Mouse (Mus musculus): ENCODE data around the gene Utrn. TPM values are rescaled to one million over a fixed set of nuclear protein-coding genes. Genes with fewer than 3 reads are reported as not detected.

Gene Utrn
- total and polyA plus RNA-seq, 3 experiments, result 18.8 to 68.1 (median 61.8) TPM

DNA sequence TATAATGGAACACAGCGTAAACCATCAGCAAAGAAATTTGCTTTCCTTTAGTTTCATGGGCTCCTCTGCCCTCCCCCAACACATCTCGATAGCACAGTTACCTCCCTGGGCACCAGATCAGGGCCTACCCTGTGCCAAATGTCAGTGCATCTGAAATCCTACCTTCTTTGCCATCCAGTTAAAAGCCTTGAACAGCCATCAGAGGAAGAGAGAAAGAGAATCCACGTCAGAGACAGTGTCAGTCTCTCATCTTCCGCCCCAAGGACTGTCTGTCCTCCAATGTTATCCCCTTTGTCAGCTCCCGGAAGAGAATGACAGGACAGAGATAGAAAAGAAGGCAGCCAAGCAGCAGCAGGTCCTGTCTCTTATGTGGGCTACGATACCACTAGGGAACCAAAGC is 15.4 kb downstream of the Utrn start:
- no peak for DNase-seq
- intact Hi-C loops (cut with DNase I), result no loop called here

DNA sequence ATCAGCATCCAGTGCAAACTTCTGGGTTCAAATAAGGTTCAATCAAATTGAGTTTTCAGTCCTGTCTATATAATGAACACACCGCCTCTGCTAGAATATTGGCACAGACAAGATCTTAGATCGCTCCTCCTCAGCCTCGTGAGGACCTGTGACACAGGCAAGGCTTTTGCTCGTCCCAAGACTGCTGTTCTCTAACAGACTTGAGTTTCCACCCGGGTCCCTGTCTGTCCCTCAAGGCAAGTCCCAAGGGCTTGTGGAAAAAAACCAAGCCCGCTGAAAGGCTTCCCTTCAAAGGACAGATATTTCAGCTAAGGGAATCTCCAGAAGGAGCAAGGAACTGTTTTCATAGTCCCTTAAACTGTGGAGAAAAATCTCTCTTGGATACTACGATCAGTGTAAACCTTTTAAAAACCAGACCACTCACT is 16.0 kb downstream of the Utrn start:
- 70% methylated on average over 7 of the region's 7 CpGs for WGBS
- Histone ChIP-seq H3K9ac (ENCODE audit: low read depth, low read length) (no peak overlapping the region), H3K27me3 (ENCODE audit: control insufficient read depth, insufficient read depth, low read length) (no peaks in the 10 kb centered on the region), H3K36me3 (ENCODE audit: control insufficient read depth, insufficient read depth, low read length) (peaks cover 4% of the 10 kb centered on the region; the same call in 1 of the 2 replicates), H3K4me3 (no peak overlapping the region), H3K79me2 (replicated peaks; ENCODE audit: control insufficient read depth, insufficient read depth, low read length) (no peaks in the 10 kb centered on the region), H3K27ac (peak overlapping the region; percentile 49), H3K4me1 (ENCODE audit: control insufficient read depth, insufficient read depth, low read length) (peaks cover 12% of the 10 kb centered on the region)
- peak in 1 of 2 experiments; percentile 39 for DNase-seq
- TF ChIP-seq EP300 (IDR thresholded peaks at IDR 0.05; ENCODE audit: insufficient read depth, low read depth, low read length), result no peak
- TF ChIP-seq POLR2A (IDR thresholded peaks at IDR 0.05; ENCODE audit: insufficient read depth, low read depth, low read length), result no peak
- no peak for TF ChIP-seq CTCF (IDR thresholded peaks at IDR 0.05)
- intact Hi-C loops (cut with DNase I), result no loop called here

More for the DNA sequence above, 15.4 kb downstream of the Utrn start:
- Histone ChIP-seq H3K36me3 (ENCODE audit: control insufficient read depth, insufficient read depth, low read length) (peaks cover 4% of the 10 kb centered on the region; the same call in 1 of the 2 replicates), H3K4me3 (no peak overlapping the region), H3K9ac (ENCODE audit: low read depth, low read length) (no peak overlapping the region), H3K27me3 (ENCODE audit: control insufficient read depth, insufficient read depth, low read length) (no peaks in the 10 kb centered on the region), H3K4me1 (ENCODE audit: control insufficient read depth, insufficient read depth, low read length) (peaks cover 12% of the 10 kb centered on the region), H3K79me2 (replicated peaks; ENCODE audit: control insufficient read depth, insufficient read depth, low read length) (no peaks in the 10 kb centered on the region), H3K27ac (peak overlapping the region; percentile 49)
- no peak for TF ChIP-seq POLR2A (IDR thresholded peaks at IDR 0.05; ENCODE audit: insufficient read depth, low read depth, low read length)
- no peak for TF ChIP-seq EP300 (IDR thresholded peaks at IDR 0.05; ENCODE audit: insufficient read depth, low read depth, low read length)
- TF ChIP-seq CTCF (IDR thresholded peaks at IDR 0.05), result no peak
- 71% methylated on average over 6 of the region's 6 CpGs for WGBS

DNA sequence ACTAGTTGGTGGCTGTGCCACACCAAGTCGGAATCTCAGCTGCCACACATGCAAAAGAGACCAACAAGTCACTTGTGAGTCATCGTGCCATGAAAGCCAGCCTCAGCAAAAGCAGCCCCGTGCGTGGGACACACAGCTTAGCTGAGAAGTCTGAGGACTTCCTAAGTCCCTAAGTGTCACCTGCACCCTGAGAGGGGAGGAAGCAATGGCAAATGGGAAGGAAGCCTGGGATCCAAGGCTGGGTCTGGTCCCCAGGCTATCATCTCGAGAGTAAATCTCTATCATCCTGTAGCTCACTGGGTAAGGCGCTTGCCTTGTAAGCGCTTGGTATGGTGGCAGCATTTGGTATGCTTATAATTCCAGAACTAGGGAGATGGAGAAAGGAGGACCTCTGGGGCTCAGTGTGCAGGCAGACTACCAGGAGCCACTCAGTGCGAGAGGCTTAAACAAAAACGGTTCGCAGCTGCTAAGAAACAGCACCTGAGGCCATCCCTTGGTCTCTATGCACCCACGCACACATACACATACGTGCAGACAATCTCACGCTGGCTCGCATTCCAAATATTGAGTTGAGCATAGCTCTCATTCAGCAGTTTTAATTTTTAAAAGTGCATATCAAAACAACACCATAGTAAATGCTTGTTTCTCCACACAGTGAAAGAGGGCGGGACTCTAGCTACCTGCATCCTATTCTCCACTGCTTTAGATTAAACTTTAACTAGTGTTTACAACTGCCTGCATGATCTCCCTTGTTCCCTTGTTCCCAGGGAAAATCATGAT is 16.6 kb downstream of the Utrn start:
- Histone ChIP-seq H3K79me2 (replicated peaks; ENCODE audit: control insufficient read depth, insufficient read depth, low read length) (no peaks in the 10 kb centered on the region), H3K4me1 (ENCODE audit: control insufficient read depth, insufficient read depth, low read length) (peaks cover 12% of the 10 kb centered on the region), H3K36me3 (ENCODE audit: control insufficient read depth, insufficient read depth, low read length) (peaks cover 4% of the 10 kb centered on the region; the same call in 1 of the 2 replicates), H3K4me3 (no peak overlapping the region), H3K27ac (no peak overlapping the region), H3K27me3 (ENCODE audit: control insufficient read depth, insufficient read depth, low read length) (no peaks in the 10 kb centered on the region), H3K9ac (ENCODE audit: low read depth, low read length) (no peak overlapping the region)
- no peak for DNase-seq
- TF ChIP-seq CTCF (IDR thresholded peaks at IDR 0.05) (no peak), POLR2A (IDR thresholded peaks at IDR 0.05; ENCODE audit: insufficient read depth, low read depth, low read length) (no peak), EP300 (IDR thresholded peaks at IDR 0.05; ENCODE audit: insufficient read depth, low read depth, low read length) (no peak)
- 86% methylated on average over 15 of the region's 15 CpGs for WGBS
- intact Hi-C loops (cut with DNase I), result no loop called here

DNA sequence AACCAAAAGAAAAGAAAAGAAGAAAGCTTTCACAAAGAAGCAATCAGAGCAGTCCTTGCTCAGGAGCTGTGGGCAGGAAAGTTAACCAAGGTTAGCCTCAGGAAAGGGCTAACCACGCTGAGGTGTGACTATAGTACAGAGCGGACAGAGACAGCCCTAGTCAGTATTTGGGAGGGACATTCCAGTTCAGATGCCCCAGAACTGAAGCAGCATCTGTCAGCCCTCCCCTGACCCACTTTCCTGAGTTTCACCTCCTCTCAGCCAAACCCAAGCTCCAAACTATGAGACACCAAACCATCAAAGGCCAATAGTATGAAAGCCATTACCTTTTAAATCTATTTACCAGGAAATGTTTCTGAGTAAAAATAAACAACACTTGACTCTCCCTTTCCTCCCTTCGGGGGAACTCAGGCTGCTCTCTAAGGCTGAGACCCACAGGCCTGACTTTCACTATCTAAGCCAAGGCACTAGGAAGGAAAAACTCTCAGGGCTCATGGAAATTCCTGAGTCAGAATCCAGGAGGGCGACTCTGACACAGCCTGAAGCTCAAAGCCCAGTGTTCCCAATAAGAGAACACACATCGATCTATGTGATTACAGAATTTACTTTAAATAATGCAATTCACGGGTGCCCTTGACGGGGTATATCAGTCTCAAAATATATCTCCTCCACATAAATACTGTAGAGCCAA is 18.2 kb downstream of the Utrn start:
- intact Hi-C loops (cut with DNase I), result no loop called here
- Histone ChIP-seq H3K4me1 (ENCODE audit: control insufficient read depth, insufficient read depth, low read length) (peaks cover 12% of the 10 kb centered on the region), H3K9ac (ENCODE audit: low read depth, low read length) (no peak overlapping the region), H3K27me3 (ENCODE audit: control insufficient read depth, insufficient read depth, low read length) (no peaks in the 10 kb centered on the region), H3K27ac (peak overlapping the region; percentile 49; the same call in 1 of the 2 replicates), H3K79me2 (replicated peaks; ENCODE audit: control insufficient read depth, insufficient read depth, low read length) (no peaks in the 10 kb centered on the region), H3K36me3 (ENCODE audit: control insufficient read depth, insufficient read depth, low read length) (peaks cover 4% of the 10 kb centered on the region; the same call in 1 of the 2 replicates), H3K4me3 (no peak overlapping the region)
- no peak for DNase-seq
- no peak for TF ChIP-seq CTCF (IDR thresholded peaks at IDR 0.05)
- TF ChIP-seq EP300 (IDR thresholded peaks at IDR 0.05; ENCODE audit: insufficient read depth, low read depth, low read length), result no peak
- WGBS, result 51% methylated on average over 7 of the region's 7 CpGs

DNA sequence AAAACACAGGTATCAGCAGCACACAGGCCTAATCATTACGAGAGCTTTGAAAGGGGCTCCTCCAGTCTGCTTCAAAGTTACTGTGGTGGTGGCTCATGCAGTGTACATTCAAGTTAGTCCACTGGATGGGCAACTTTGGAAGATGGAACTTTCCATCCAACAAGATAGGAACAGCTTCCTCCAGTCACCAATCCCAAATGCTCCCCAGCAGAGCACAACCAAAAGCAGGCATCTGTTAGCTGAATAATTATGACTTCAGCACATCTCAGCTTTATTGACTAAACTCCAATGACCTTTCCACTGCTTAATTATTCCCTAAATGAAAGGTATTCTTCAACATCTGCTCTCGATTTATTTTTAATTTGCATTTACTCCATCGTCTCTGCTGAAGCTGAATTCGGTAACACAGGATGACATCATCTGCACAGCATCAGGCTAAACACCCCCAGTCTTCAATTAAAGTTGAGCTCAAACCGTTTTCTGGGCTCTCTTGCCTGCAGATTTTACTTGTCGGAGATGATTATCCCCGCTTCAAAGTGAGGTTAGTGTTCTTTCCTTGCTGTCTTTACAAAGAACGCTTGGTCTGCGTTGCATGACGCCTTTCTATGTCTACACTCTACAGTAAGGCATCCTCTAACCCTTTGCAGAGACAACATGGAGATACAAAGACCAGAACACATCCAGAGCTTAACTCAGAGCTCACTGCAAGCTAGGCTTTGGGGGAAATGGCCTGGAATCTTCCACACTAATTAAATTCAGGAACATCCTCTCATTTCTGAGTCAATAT is 20.6 kb downstream of the Utrn start:
- 77% methylated on average over 10 of the region's 10 CpGs for WGBS
- no peak for DNase-seq
- H3K27ac ChIP-seq, result no peak overlapping the region

More for the DNA sequence above, 20.6 kb downstream of the Utrn start:
- Histone ChIP-seq H3K4me1 (ENCODE audit: control insufficient read depth, insufficient read depth, low read length) (peaks cover 6% of the 10 kb centered on the region; the same call in 1 of the 2 replicates), H3K27me3 (ENCODE audit: control insufficient read depth, insufficient read depth, low read length) (no peaks in the 10 kb centered on the region), H3K79me2 (replicated peaks; ENCODE audit: control insufficient read depth, insufficient read depth, low read length) (no peaks in the 10 kb centered on the region), H3K36me3 (ENCODE audit: control insufficient read depth, insufficient read depth, low read length) (peaks cover 4% of the 10 kb centered on the region; the same call in 1 of the 2 replicates), H3K4me3 (no peak overlapping the region), H3K9ac (ENCODE audit: low read depth, low read length) (no peak overlapping the region)
- intact Hi-C loops (cut with DNase I), result no loop called here
- TF ChIP-seq EP300 (IDR thresholded peaks at IDR 0.05; ENCODE audit: insufficient read depth, low read depth, low read length), result no peak
- TF ChIP-seq POLR2A (IDR thresholded peaks at IDR 0.05; ENCODE audit: insufficient read depth, low read depth, low read length), result no peak
- no peak for TF ChIP-seq CTCF (IDR thresholded peaks at IDR 0.05)
